Mouse (Mus musculus) frontal cortex, postnatal 36 days (tissue): ENCODE measurements at regions not wholly inside any gene's neighbourhood (a gene's known extent, or its start where the extent isn't known, plus 50 kb on each side); places are given as distances from the start of the nearest gene placed in this dataset.

ENCODE experiments used
- DNase-seq, 2 experiments: peaks; one replicate each; pipeline ENCODE4 v3.0.0; 2022; ENCODE audit warnings: low spot score in 2 of 2

- DNase-seq = no peak
Measured at GRCm38 (mm10) chr11:114611690-114612089, 56.6 kb upstream of the Rpl38 start.

- DNase-seq = no peak
Measured at GRCm38 (mm10) chr11:114608009-114608408, 60.3 kb upstream of the Rpl38 start.

GRCm38 (mm10) chr11:114603108-114603507 is 65.2 kb upstream of the Rpl38 start:
- DNase-seq = no peak

- DNase-seq = peak in 1 of 2 experiments; percentile 36
Measured at GRCm38 (mm10) chr11:114597225-114597624, 71.1 kb upstream of the Rpl38 start.

- peak in 1 of 2 experiments; percentile 13 for DNase-seq
Measured at GRCm38 (mm10) chr11:114592961-114593360, 75.4 kb upstream of the Rpl38 start.

GRCm38 (mm10) chr11:114588554-114588953 is 79.8 kb upstream of the Rpl38 start:
- DNase-seq = no peak

- DNase-seq = no peak
Measured at GRCm38 (mm10) chr11:114587986-114588385, 80.3 kb upstream of the Rpl38 start.

- no peak for DNase-seq
Measured at GRCm38 (mm10) chr11:114586400-114586799, 81.9 kb upstream of the Rpl38 start.

- DNase-seq = no peak
Measured at GRCm38 (mm10) chr11:114584804-114585203, 83.5 kb upstream of the Rpl38 start.

GRCm38 (mm10) chr11:114584146-114584545 is 84.2 kb upstream of the Rpl38 start:
- DNase-seq = no peak

GRCm38 (mm10) chr11:114579986-114580385 is 88.3 kb upstream of the Rpl38 start:
- no peak for DNase-seq

GRCm38 (mm10) chr11:114578551-114578950 is 89.8 kb upstream of the Rpl38 start:
- no peak for DNase-seq

GRCm38 (mm10) chr11:114576803-114577202 is 91.5 kb upstream of the Rpl38 start:
- no peak for DNase-seq

GRCm38 (mm10) chr11:114571144-114571869 is 97.0 kb upstream of the Rpl38 start:
- no peak for DNase-seq

- no peak for DNase-seq
Measured at GRCm38 (mm10) chr11:114570076-114570475, 98.2 kb upstream of the Rpl38 start.

- no peak for DNase-seq
Measured at GRCm38 (mm10) chr11:114567814-114568800, 100.2 kb upstream of the Rpl38 start.

GRCm38 (mm10) chr11:114567045-114567780 is 101.1 kb upstream of the Rpl38 start:
- DNase-seq = no peak

GRCm38 (mm10) chr11:114564949-114565348 is 103.4 kb upstream of the Rpl38 start:
- no peak for DNase-seq

- no peak for DNase-seq
Measured at GRCm38 (mm10) chr11:114563172-114563571, 105.2 kb upstream of the Rpl38 start.

- no peak for DNase-seq
Measured at GRCm38 (mm10) chr11:114554576-114554975, 113.7 kb upstream of the Rpl38 start.

- no peak for DNase-seq
Measured at GRCm38 (mm10) chr11:114553992-114554391, 114.3 kb upstream of the Rpl38 start.

- DNase-seq = no peak
Measured at GRCm38 (mm10) chr11:114552176-114552575, 116.1 kb upstream of the Rpl38 start.
